Mouse (Mus musculus) ovary, postnatal 14 days (tissue): ENCODE results near the gene Zfp57.
"Not testable (repeated sequence)": the region's sequence is repeated elsewhere in the genome, so short reads cannot be mapped to it uniquely, and the experiment has no call there.

ENCODE experiments used
- DNase-seq: peaks from one replicate; pipeline ENCODE4 v3.0.0; 2022; ENCODE audit warnings: low spot score

Zfp57 gene

DNA sequence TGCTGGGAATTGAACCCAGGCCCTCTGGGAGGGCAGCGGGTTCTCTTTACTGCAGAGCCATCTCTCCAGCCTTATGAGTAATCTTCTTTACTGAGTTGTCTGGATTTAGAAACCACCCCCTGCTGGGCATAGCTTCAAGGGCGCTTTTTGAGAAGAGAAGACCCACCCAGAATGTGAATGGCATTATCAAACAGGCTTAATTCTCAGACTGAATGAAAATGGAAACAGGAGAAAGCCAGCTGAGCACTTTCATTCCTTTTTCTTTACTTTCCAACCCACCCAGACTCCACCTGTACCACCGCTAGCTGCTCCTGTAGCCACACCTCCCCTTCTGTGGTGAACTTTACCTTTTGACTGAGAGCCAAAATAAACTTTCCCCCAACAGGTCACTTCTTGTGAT is 5.5 kb upstream of the Zfp57 start:
- DNase-seq: no peak

DNA sequence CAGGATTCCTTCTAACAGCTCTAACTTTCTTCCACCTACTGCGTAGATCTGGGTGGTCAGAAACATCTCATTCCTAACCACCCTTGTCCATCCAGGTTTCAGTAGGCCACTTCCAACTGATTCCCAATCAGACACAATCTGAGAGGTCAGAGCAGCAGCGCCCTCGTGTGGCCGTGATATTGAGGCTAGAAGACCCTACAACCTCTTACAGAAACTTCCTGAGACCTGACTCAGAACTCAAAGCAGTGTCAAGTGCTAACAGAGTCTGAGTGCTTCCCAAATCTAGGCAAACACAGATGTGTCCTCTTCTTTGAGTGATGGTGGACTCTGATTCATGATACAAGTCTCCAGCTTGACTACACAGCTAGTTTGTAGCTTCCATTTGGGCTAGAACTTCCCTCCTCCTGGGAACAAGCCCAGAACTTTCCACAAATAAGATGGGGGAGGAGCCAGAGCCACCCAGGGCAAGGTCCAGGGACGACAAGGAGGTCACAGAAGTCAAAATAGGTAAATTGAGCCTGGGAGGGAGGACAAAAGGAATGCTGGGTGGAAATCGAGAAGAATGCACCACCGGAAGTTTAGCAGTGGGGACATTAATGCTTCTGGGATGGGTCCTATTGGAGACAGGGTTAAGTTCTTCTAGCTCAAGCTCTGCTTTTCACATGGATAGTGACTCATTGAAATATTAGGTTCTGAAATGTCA is 3.8 kb upstream of the Zfp57 start:
- peak; percentile 75 for DNase-seq

DNA sequence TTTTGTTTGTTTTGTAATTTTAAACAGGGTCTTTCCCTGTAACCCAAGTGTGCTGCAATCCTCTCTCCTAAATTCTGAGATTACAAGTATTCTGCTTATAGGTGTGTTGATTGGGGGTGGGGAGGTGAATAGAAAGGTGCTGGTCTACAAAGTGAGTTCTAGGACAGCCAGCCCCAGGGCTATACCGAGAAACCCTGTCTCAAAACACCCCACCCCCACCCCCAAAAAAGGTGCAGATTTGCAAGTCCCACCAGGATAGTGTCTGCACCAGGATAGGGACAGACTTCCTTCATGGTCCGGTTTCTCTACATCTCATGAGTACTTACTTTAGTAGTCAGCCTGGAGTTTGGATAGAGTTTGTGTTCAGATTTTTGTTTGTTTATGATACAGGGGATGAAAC is 2.5 kb upstream of the Zfp57 start:
- DNase-seq: no peak

DNA sequence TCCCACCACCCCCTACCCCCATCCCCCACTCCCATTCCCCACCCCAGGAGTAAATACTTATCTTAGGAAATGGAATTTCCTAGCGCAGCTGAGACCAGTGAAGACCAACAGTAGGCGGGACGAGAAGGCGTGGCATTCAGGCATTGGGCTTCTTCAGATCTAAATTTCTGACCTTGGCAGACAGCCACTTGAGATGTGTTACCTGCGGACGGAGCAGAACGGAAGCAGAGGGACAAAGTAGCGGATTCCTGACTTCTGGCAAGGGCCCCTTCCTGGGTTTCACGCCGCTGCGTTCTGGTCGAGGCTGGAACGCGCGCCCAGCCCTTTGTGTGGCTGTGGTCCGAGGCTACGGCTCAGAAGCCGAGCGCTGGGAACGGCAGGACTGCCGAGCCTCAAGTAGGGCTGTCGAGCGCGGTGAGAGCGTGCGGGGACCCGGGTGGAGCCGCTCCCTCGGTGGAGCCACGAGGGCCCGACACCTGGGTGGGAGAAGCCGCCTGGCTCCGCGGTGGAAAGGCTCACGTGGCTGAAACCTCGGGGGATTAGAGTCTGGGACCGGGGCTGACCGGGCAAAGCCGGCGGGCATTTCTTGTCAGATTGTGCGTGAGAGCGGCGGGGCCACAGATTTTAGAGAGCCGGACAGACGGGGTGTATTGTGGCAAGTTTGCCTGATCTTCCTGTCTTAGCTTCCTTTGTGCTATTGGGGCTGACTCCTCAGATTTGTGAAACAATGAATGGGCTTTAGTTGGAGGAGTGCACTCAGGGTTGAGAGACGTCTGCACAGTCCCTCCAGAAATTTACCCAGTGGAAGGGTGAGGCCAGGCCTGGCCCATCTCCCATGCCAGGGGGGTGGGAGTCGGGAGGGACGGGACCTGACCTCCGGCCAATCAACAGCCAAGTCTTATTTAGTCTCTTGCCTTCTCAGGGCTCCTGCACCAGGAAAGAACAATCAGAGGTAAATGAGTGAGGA is 1.7 kb downstream of the Zfp57 start:
- peak; percentile 22 for DNase-seq

DNA sequence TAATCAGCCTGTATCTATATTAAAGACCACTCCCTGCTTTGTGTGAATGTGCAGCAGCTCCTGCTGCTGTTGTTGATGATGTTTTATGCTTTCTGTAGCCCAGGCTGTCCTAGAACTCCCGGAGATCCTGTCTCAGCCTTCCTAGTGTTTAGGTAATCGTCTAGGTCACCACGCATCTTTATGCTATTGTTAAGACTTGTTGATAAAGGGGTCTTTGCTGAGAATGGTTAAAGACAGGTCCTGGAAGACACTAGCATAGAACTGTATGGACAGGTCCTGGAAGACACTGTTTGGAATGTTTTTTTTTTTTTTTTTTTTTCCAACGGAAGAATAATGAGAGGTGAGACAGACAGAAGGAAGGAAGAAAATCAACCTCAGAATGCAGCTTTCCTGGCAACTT is 2.4 kb downstream of the Zfp57 start:
- no peak for DNase-seq

DNA sequence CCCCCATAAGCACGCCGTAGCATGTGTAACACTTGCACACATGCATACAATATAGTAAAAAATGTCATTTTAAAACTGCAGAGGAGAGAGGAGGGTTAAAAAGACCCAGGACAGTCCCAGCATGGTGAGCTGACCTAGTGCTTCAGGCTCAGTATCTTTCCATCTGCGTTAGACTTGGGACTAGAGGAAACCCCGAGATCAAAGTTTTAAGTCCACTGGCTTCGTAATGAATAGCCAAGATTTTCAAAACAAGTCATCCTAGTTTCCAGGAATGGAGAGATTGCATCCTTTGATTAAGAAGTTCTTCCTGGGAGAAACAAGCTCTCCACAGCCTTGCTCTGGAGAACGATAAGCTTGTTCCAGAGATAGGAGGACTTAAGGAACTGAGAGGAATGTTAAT is 7.2 kb downstream of the Zfp57 start:
- DNase-seq: no peak

DNA sequence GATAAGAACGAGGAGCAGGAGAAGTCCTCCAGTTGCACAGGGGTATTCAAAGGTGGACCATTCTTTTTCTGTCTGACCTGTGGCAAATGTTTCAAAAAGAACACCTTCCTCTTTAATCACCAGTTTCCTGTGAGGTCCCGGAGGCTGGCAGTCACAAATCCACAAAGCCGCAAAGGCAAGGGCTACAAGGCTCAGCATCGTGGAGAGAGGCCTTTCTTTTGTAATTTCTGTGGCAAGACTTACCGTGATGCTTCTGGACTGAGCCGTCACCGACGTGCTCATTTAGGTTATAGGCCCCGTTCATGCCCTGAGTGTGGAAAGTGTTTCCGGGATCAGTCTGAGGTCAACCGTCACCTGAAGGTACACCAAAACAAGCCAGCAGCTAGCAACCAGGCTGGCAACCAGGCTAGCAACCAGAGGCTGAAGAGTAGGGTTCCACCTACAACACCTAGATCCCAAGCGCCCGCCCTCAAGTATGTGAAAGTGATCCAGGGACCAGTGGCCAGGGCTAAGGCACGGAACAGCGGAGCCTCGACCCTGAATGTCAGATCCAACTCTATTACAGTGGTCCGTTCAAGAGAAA is 8.6 kb downstream of the Zfp57 start:
- DNase-seq: no peak

DNA sequence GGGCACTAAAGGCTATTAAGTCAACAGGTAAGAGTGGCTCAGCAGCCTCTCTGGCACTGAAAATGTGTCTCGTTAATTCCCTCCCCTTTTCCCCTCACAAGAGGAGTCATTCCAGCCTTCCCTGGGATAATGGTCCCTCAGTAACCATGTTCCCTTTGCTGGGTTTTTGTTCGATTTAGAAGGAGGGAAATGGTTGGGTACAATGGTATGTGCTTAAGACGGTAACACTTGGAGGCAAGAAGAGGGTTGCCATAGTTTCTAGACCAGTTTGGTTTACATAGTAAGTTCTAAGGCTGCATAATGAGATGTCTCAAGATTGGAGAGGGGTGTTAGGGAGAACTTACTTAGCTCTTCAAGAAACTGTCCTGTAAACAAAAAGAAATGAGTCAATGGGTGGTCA is 10.8 kb downstream of the Zfp57 start:
- no peak for DNase-seq

DNA sequence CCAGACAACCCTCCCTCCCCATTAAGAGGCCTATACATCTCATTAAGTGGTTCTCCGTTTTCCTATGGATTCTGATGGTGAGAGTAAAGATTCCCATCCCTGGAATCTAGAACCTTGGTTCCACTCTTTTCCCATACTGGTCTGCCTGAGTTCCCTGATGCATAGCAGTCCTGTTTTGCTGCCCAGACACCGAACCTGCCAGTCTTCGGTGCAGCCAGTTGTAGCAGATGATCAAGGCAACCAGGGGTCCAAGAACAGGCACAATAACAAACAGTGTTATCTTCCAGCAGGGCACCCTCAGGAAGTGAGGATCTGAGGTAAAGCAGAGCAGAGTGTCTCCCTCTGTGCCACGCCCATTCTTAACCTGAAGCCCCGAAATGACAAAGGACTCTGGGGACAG is 11.2 kb downstream of the Zfp57 start:
- DNase-seq: no peak

DNA sequence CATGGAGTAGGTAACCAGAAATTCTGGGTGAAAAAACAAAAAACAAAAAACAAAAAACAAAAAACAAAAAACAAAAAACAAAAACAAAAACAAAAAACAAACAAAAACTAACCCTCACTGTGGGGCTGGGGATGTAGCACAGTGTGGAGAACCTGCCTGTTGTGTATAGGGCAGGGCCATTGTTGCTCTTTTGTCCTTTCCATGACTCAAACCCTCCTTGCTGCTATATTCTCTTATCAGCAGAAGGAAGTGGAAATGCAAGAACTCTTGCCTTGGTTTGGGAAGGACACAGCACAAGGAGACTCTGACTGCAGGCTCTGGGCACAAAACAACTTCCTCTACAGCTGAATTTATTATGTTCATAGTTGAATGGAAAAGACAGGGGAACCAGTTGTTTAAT is 15.4 kb downstream of the Zfp57 start:
- no peak for DNase-seq

DNA sequence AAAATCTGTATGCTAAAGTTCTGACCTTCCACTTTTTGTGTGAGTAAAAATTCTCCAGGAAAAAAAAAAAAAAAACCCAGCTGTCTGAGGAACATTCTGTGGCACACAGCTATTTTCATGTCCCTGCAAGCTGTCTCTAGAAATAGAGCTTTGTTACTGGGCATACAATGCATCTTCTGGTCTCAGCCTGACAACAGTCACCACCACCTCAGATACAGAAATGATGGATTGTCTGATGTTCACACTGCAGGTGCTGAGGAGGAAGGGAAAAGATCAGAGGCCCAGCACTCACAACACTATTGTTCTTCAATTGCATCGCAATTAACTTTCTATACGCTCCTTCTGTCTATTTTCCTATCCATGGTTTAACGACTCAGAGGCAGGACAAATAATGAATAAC is 17.4 kb downstream of the Zfp57 start:
- DNase-seq: no peak

DNA sequence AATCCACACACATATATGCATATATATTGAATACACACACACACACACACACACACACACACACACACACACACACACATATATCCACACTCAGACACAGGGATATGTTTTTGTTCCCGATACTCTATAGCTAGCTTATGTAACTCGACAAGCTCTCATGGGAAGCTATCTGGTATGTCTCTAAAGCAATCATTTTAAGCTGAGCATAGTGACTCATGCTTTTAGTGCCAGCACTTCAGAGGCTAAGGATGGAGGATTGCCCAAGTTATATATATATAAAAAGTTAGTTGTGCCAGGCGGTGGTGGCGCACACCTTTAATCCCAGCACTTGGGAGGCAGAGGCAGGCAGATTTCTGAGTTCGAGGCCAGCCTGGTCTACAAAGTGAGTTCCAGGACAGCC is 18.3 kb downstream of the Zfp57 start:
- not testable (repeated sequence) for DNase-seq

DNA sequence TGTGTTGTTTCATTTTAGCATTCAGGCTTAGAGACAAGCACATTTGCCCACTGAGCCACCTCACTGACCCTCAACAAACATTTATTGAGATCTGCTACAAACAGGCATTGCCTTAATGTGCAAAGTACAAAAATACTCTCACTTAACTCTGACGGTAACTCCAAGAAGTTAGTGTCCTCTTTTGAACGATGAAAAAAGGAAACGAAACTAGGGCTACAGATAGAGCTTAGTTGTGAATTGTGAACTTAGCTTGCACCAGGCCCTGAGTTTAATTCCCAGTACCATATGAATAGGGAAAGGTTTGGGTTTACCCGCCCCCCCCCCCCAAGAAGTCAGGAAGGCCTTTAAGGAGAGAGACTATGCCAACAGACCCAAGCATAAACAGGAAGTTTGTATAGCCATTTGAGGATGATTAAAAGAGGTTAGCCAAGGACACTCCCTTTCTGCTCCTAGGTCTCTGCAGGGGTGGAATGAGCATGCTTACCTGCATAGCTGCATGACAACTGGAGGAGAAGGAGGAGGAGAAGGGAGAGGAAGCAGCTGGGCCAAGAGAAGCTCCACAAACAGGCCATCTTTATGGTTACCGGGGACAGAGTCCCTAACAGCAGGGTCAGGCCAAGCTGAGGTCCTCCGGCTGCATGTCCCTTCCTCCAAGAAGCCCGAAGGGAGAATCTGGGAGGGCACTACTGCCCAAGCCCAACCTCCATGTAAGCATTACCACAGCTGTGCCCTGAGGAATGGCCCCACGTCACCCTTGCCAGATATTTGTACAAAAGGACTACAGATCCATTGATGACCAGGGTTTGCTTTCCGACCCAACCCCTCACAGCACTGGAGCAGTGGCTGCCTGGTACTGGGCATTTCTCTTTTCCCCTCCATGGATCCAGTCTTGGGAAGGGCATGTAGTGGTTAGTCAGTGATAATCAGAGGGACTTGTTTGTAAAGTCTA is 21.9 kb downstream of the Zfp57 start, which contains the start of gene Mog:
Gene Mog, minus strand, starts transcription at position 771 of the 949 bp plus-strand sequence.
- no peak for DNase-seq

DNA sequence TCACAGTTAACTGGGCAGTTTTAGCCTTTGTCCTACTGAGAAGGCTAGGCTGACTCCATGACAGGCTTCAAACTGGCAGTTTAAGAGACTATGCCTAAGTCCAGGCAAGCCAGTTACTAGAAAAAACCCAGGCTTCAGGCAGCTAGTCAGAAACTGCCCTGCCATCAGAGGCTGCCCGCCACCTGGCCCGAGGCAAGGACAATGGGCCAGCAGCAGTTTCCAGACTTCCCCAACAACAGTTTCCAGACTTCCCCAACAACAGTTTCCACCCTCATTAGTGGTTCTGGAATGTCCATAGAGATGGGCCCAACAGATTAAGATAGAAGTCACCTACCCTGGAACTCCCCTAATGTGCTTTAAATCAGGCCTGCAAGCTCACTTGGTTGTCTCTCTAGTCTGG is 25.5 kb downstream of the Zfp57 start:
- no peak for DNase-seq

DNA sequence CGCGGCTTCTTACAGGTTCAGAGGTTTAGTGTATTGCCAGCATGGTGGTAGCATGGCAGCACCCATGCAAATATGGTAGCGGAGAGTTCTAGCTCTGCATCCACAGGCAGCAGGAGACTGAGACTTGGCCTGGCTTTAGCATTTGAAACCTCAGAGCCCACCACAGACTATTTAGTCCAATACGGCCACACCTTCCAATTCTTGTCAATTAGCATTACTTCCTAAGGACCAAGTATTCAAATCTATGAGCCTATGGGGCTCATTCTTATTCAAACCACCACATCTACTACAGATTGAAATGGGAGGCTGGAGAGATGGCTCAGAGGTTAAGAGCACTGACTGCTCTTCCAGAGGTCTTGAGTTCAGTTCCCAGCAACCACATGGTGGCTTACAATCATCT is 26.5 kb downstream of the Zfp57 start:
- DNase-seq: no peak

DNA sequence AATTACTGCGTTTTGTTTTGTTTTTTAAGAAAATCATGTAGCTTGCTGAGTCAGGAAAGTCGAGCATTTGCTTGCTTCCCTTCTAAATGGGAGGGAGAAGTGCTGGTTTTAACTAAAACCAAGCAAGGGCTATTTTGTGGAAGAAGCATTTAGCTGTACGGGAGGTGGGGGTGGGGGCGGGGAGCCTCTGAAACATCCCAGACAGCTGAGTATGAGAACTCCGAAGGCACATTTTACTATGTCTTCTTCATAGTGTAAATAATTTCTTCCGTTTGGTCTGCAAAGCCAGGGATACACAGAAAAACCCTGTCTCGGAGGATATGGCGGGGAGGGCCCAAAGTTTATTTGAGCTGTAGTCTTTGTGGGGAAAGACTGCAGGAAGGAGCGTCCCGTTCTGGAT is 27.2 kb downstream of the Zfp57 start:
- no peak for DNase-seq

DNA sequence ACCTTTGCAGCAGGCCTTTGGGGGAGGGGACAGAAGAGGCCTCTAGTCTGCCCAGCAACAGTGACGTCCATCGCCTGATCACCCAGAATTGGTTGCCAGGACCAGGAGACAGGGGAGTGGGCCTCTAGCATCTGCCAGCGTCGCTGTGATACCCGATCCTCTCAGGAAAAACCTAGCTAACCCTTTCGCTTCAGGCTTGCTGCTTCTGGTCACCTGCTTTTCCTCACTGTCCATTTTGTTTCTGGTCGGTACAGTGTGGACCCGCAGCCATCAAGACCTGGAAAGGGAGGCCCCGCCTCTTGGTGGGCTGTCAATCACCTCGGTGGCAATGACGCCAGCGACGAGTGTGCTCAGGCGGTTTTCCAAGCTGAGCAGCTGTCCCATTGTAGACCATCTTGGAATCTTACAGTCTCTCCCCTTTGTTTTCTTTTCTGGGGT is 27.7 kb downstream of the Zfp57 start:
- peak; percentile 87 for DNase-seq

DNA sequence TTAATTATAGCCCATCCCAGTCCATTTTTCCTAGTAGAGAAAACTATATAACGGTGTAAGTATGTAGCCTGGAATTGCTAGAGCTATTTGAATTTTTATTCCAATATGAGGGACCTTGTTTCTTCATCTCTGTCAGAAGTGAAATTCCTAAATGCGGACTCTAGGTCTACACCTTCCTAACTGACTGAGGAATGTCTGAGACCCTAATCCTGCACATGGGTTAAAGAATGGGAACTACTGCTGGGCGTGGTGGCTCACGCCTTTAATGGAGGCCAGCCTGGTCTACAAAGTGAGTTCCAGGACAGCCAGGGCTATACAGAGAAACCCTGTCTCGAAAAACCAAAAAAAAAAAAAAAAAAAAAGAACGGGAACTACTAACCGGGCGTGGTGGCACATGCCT is 28.2 kb downstream of the Zfp57 start:
- no peak for DNase-seq

DNA sequence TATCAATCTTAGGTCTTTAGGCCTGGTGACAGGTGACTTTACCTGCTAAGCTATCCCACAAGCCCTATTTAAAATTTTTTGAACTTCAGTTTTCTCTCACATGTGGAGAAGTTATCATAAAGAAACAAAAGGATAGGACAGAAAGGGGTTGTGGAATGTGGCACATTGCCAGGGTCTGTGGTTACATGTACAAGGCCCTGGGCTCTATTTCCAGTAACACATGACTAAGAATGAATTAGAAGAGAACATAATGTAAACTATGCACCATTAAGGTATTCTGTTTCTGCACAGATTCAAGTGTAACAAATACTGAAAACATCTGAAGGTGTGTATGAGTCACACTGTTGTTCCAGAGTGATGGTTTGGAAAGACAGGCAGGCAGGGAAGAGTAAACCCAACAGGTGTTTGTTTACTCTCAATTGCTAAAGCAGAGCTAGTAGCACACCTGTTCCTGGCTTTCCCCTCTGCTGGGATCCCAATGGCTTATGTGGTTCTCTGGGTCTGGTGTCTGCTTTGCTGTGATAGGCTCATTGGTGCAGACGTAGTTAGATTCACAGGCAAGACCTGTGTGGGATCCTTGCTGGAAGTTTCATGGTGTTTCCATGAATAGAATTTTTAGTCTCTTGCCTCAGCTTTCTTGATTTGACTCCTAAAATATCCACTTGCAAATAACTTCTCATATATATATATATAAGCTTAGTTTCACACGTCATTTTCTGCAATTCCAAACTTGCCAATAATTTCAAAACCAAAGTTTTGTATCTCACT is 38.3 kb downstream of the Zfp57 start:
- DNase-seq: no peak

DNA sequence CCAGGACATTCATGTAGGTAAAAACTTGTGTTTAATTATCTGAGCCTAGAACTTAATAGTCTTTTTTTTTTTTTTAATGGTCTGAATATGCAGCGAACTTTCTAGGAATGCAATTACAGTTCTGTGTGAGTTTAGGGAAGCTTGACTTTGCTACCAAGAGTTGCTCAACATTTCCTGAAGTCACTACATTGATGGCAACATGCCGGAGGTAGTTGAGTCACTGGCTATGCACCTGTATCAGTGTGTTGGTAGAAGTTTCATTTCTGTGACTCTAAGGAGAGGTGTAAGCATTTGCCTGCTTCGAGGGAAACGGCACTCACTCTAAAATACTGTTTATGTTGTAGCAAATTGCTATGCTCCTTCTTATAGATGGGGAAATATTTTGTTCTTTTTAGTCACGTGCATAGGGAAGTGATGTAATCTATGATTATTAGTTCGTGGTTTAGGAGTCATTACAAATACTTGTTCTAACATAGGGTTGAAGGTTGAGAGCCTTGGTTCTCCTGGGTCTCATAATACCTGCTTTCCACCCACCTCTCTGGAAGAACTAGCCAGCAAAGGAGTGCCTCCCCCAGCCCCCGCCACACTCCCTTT is 43.8 kb downstream of the Zfp57 start:
- DNase-seq: no peak
